Comparison of ENCODE assay signal across 7 mouse cellular contexts in the genomic region with DNA sequence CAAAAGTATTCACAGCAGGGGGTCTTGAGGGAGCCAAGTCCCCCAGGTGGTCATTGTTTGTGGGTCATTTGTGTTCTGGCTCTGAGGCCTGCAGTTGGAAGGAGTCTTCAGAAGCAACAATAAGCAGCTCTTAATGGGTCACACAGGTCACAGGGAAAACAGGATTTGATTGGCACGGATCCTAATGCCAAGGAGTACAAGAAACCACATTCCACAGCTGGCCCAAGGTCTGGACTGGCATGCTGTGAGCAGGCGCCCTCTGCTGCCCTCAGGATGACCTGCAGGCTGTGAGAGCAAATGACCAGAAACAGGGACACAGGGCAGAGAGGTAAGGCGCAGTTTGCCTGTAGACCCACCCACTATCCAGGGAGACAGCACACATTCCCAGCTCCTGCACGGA. TPM values are rescaled to one million over a fixed set of nuclear protein-coding genes. Genes with fewer than 3 reads are reported as not detected.
A peak's percentile ranks its signal among the peaks of the same experiment; 100 is the strongest.
DNase-seq lines count a peak whose midpoint lies in the region; ATAC-seq and TF ChIP-seq lines count a peak whose summit lies in the region.

No protein-coding gene starts in this region.

- H3K9ac ChIP-seq in limb, embryonic 12.5 days (replicated peaks), result no peak overlapping the region

- ATAC-seq in Patski, result peak; percentile 77
- ATAC-seq in limb, embryonic 12.5 days (ENCODE audit: insufficient number of reproducible peaks, insufficient read depth, low FRiP score, low TSS enrichment, low read depth), result 0 out of 2 replicates have a peak, but pooled peaks have one; percentile 15

- DNase-seq in left cerebral cortex, postnatal 14 days (ENCODE audit: low spot score in 2 of 2), result peak; percentile 39 to 44
- no peak for DNase-seq in left cerebral cortex, adult 8-10 months (ENCODE audit: low spot score in 2 of 2)
- no peak for DNase-seq in Patski (ENCODE audit: low read depth, low spot score)
- peak; percentile 86 for DNase-seq in embryo, embryonic 10 days (ENCODE audit: low spot score)
- peak; percentile 65 for DNase-seq in testis, postnatal 10 days (ENCODE audit: low spot score)
- no peak for DNase-seq in spleen, adult 12 weeks (ENCODE audit: low spot score)

- H3K27me3 ChIP-seq in Patski, result no peaks in the 10 kb centered on the region
- peaks cover 3% of the 10 kb centered on the region; the same call in 1 of the 2 replicates for H3K27me3 ChIP-seq in limb, embryonic 12.5 days

- intact Hi-C loops in left cerebral cortex, postnatal 14 days (cut with DNase I), result loop anchor here (10.0 kb wide), 1 partner anchor 201 kb away; no protein-coding TSS in a partner anchor

- no peak overlapping the region for H3K4me2 ChIP-seq in limb, embryonic 12.5 days

- peaks cover 3% of the 10 kb centered on the region; the same call in 1 of the 2 replicates for H3K9me3 ChIP-seq in limb, embryonic 12.5 days

- H3K4me3 ChIP-seq in limb, embryonic 12.5 days (replicated peaks), result no peak overlapping the region

- TF ChIP-seq CTCF in Patski (IDR thresholded peaks at IDR 0.05), result peak; percentile 57

- 25% methylated on average over 4 of the region's 4 CpGs for WGBS in limb, embryonic 12.5 days

- H3K27ac ChIP-seq in limb, embryonic 12.5 days, result no peak overlapping the region

- H3K4me1 ChIP-seq in limb, embryonic 12.5 days (replicated peaks), result no peaks in the 10 kb centered on the region

- POLR2A ChIA-PET in Patski (lab: Charles Lee), result interaction anchor here (0.6 kb wide), 1 partner anchor 971 kb away, joined by 3 read pairs; no protein-coding TSS in a partner anchor

- in situ Hi-C loops in Patski (cut with MboI; ENCODE audit: low pct_unique_long_range_greater_than_20kb), result no loop called here

- H3K36me3 ChIP-seq in limb, embryonic 12.5 days, result no peaks in the 10 kb centered on the region

- CTCF ChIA-PET in Patski (lab: Charles Lee), result interaction anchor here (2.1 to 2.2 kb wide), 2 partner anchors 10 to 29 kb away, joined by 7 to 12 read pairs; no protein-coding TSS in a partner anchor

RNA-seq across cellular contexts. Expression of a gene that starts 23.0 kb away (rescaled TPM):
- total RNA-seq in left cerebral cortex, postnatal 14 days (2021), result 100 to 1,000 TPM; 135 to 155 TPM
- 100 to 1,000 TPM; 101 to 129 (median 109) TPM for total RNA-seq in left cerebral cortex, adult 8-10 months (2022)
- polyA plus RNA-seq in Patski (2021), result not detected
- polyA plus RNA-seq in limb, embryonic 12.5 days (2016; fragmentation: Nextera tagmentation; extraction: Ambion mirVana), result 0.09 and 0.15 TPM in 2 replicates

RNA-seq across cellular contexts. Expression of a gene that starts 32.1 kb away (rescaled TPM):
- 10 to 100 TPM; 23.4 to 23.9 TPM for total RNA-seq in left cerebral cortex, postnatal 14 days (2021)
- total RNA-seq in left cerebral cortex, adult 8-10 months (2022), result 10 to 100 TPM; 20.9 to 27.5 (median 22.3) TPM
- 62.1 TPM for polyA plus RNA-seq in Patski (2021)
- polyA plus RNA-seq in limb, embryonic 12.5 days (2016; fragmentation: Nextera tagmentation; extraction: Ambion mirVana), result 31.5 and 31.6 TPM in 2 replicates

RNA-seq across cellular contexts. Expression of a gene that starts 43.6 kb away (rescaled TPM):
- total RNA-seq in left cerebral cortex, postnatal 14 days (2021), result 100 to 1,000 TPM; 146 to 149 TPM
- total RNA-seq in left cerebral cortex, adult 8-10 months (2022), result 100 to 1,000 TPM; 162 to 172 (median 168) TPM
- polyA plus RNA-seq in Patski (2021), result 609 TPM
- polyA plus RNA-seq in limb, embryonic 12.5 days (2016; fragmentation: Nextera tagmentation; extraction: Ambion mirVana), result 689 and 751 TPM in 2 replicates

Comparison
In these comparisons a context has a peak if more than half of its experiments do, and no peak if none do; other contexts are left out.
1. DNase-seq: peak in left cerebral cortex, postnatal 14 days (2 of 2), embryo, embryonic 10 days (single experiment) and testis, postnatal 10 days (single experiment); none in left cerebral cortex, adult 8-10 months (0 of 2), Patski (single experiment) and spleen, adult 12 weeks (single experiment).